Mouse (Mus musculus) liver, embryonic 16.5 days (tissue): ENCODE results near the gene Dact3. TPM values are rescaled to one million over a fixed set of nuclear protein-coding genes. Genes with fewer than 3 reads are reported as not detected.

Experiments
- ATAC-seq: fragments of 200-750 bp; cut with Nextera tagmentation; 2 replicates; pipeline ENCODE4 v1.8.0; 2017; ENCODE audit warnings: low read depth, mild to moderate bottlenecking, moderate number of reproducible peaks, moderate library complexity
- H3K27ac ChIP-seq: fragments of 300-500 bp; sonication (generic); 2 replicates; pipeline ENCODE4 v1.5.1; 2014; ENCODE audit warnings: mild to moderate bottlenecking, low read length
- H3K27me3 ChIP-seq: fragments of 300-500 bp; sonication (generic); 2 replicates; pipeline ENCODE4 v1.6.1; 2014; ENCODE audit warnings: low read depth, low read length, mixed read lengths; ENCODE audit not compliant: control insufficient read depth, insufficient read depth
- H3K36me3 ChIP-seq: fragments of 300-500 bp; sonication (generic); 2 replicates; pipeline ENCODE4 v1.6.1; 2014; ENCODE audit warnings: mild to moderate bottlenecking; ENCODE audit not compliant: control insufficient read depth, insufficient read depth
- H3K4me1 ChIP-seq: fragments of 300-500 bp; sonication (generic); 2 replicates; pipeline ENCODE4 v1.6.1; 2014; ENCODE audit warnings: low read depth, low read length, mixed read lengths; ENCODE audit not compliant: control insufficient read depth
- H3K4me2 ChIP-seq: fragments of 300-500 bp; sonication (generic); 2 replicates; pipeline ENCODE4 v1.6.1; 2014; ENCODE audit warnings: low read depth, low read length, mixed read lengths
- H3K4me3 ChIP-seq: fragments of 300-500 bp; sonication (generic); 2 replicates; pipeline ENCODE4 v1.5.1; 2014; ENCODE audit warnings: low read depth, mild to moderate bottlenecking, low read length
- H3K9ac ChIP-seq: fragments of 300-500 bp; sonication (generic); 2 replicates; pipeline ENCODE4 v1.6.1; 2014; ENCODE audit warnings: low read depth, low read length
- H3K9me3 ChIP-seq: fragments of 300-500 bp; sonication (generic); replicated peaks from 2 replicates; pipeline ENCODE4 v1.6.1; 2016; ENCODE audit warnings: low read length; ENCODE audit not compliant: control insufficient read depth
- WGBS: fragments of 180-500 bp; shearing (Covaris S2); extraction: QIAGEN DNeasy Blood & Tissue Kit; methylation state at CpG from one replicate; pipeline ENCODE4 v1.1.7; 2014; ENCODE audit not compliant: insufficient replicate concordance; 5-methylcytosine and 5-hydroxymethylcytosine counted together
- polyA plus RNA-seq: library from polyadenylated mRNA; unstranded; fragments of >200 nt; fragmentation: Nextera tagmentation; extraction: Ambion mirVana; gene quantifications from 2 replicates; pipeline ENCODE4 v1.2.1, GENCODE M21; 2015

The Dact3 gene
- polyA plus RNA-seq, 1 experiment from 2014 or later: 0.12 TPM

GRCm38 (mm10) chr7:16920818-16921791, 46.0 kb downstream of the Dact3 start:
- no peak for ATAC-seq
- no peak overlapping the region for H3K27ac ChIP-seq
- peaks cover 28% of the 10 kb centered on the region for H3K36me3 ChIP-seq
- 0 out of 2 replicates have a peak, but pooled peaks cover 2% of the 10 kb centered on the region for H3K9me3 ChIP-seq
- WGBS: 70% methylated on average over 21 of the region's 21 CpGs
- no peak overlapping the region for H3K9ac ChIP-seq
- H3K27me3 ChIP-seq: no peaks in the 10 kb centered on the region
- peaks cover 45% of the 10 kb centered on the region for H3K4me1 ChIP-seq
- no peak overlapping the region for H3K4me3 ChIP-seq
- H3K4me2 ChIP-seq: peak overlapping the region; percentile 88

GRCm38 (mm10) chr7:16921881-16922335, 46.8 kb downstream of the Dact3 start:
- H3K9ac ChIP-seq: peak overlapping the region; percentile 99
- H3K4me2 ChIP-seq: peak overlapping the region; percentile 88
- 15% methylated on average over 6 of the region's 6 CpGs for WGBS
- peaks cover 21% of the 10 kb centered on the region for H3K36me3 ChIP-seq
- no peaks in the 10 kb centered on the region for H3K27me3 ChIP-seq
- no peak for ATAC-seq
- no peak overlapping the region for H3K27ac ChIP-seq
- H3K4me1 ChIP-seq: peaks cover 45% of the 10 kb centered on the region
- H3K4me3 ChIP-seq: peak overlapping the region; percentile 85
- H3K9me3 ChIP-seq: 0 out of 2 replicates have a peak, but pooled peaks cover 2% of the 10 kb centered on the region

GRCm38 (mm10) chr7:16922360-16922973, 47.4 kb downstream of the Dact3 start:
- 32% methylated on average over 10 of the region's 10 CpGs for WGBS
- Histone ChIP-seq H3K27ac (peak overlapping the region; percentile 94), H3K36me3 (peaks cover 16% of the 10 kb centered on the region), H3K9ac (peak overlapping the region; percentile 99), H3K9me3 (0 out of 2 replicates have a peak, but pooled peaks cover 2% of the 10 kb centered on the region), H3K4me1 (peaks cover 45% of the 10 kb centered on the region), H3K4me3 (peak overlapping the region; percentile 85), H3K4me2 (peak overlapping the region; percentile 88), H3K27me3 (no peaks in the 10 kb centered on the region)
- ATAC-seq: no peak

GRCm38 (mm10) chr7:16923283-16924036, 48.3 kb downstream of the Dact3 start:
- no peak for ATAC-seq
- under 1% methylated on average over 41 of the region's 57 CpGs for WGBS
- Histone ChIP-seq H3K27me3 (no peaks in the 10 kb centered on the region), H3K9ac (peak overlapping the region; percentile 99), H3K4me1 (peaks cover 45% of the 10 kb centered on the region), H3K9me3 (0 out of 2 replicates have a peak, but pooled peaks cover 2% of the 10 kb centered on the region), H3K36me3 (peaks cover 7% of the 10 kb centered on the region; the same call in 1 of the 2 replicates), H3K27ac (peak overlapping the region; percentile 94), H3K4me3 (peak overlapping the region; percentile 85), H3K4me2 (peak overlapping the region; percentile 88)

- ATAC-seq: peak; percentile 89
- Histone ChIP-seq H3K36me3 (peaks cover 2% of the 10 kb centered on the region; the same call in 1 of the 2 replicates), H3K4me2 (peak within 1 kb of the TSS; percentile 88), H3K9ac (peak within 1 kb of the TSS; percentile 99), H3K4me3 (peak within 1 kb of the TSS; percentile 85), H3K27me3 (no peaks in the 10 kb centered on the region), H3K27ac (peak within 1 kb of the TSS; percentile 94), H3K9me3 (0 out of 2 replicates have a peak, but pooled peaks cover 2% of the 10 kb centered on the region), H3K4me1 (peaks cover 40% of the 10 kb centered on the region)
- 1% methylated on average over 64 of the region's 64 CpGs for WGBS
Observed at GRCm38 (mm10) chr7:16924037-16924834, 49.1 kb downstream of the Dact3 start, which contains the start of gene Calm3. Calm3 (minus strand) TSS chr7:16924114.

- H3K4me2 ChIP-seq: no peak overlapping the region
- WGBS: 24% methylated on average over 2 of the region's 2 CpGs
- no peak for ATAC-seq
- H3K9ac ChIP-seq: no peak overlapping the region
- 0 out of 2 replicates have a peak, but pooled peaks cover 2% of the 10 kb centered on the region for H3K9me3 ChIP-seq
- no peak overlapping the region for H3K4me3 ChIP-seq
- H3K4me1 ChIP-seq: peaks cover 5% of the 10 kb centered on the region
- no peak overlapping the region for H3K27ac ChIP-seq
- no peaks in the 10 kb centered on the region for H3K36me3 ChIP-seq
- H3K27me3 ChIP-seq: no peaks in the 10 kb centered on the region
Observed at GRCm38 (mm10) chr7:16928341-16928740, 53.2 kb downstream of the Dact3 start.

- Histone ChIP-seq H3K9me3 (no peaks in the 10 kb centered on the region), H3K27ac (no peak overlapping the region), H3K36me3 (no peaks in the 10 kb centered on the region), H3K27me3 (no peaks in the 10 kb centered on the region), H3K4me3 (no peak overlapping the region), H3K9ac (no peak overlapping the region), H3K4me2 (no peak overlapping the region), H3K4me1 (no peaks in the 10 kb centered on the region)
- ATAC-seq: no peak
- 4% methylated on average over 1 of the region's 1 CpGs for WGBS
Observed at GRCm38 (mm10) chr7:16930850-16931249, 55.7 kb downstream of the Dact3 start.
